ENCODE assay signal across 10 mouse cellular contexts in the genomic region with DNA sequence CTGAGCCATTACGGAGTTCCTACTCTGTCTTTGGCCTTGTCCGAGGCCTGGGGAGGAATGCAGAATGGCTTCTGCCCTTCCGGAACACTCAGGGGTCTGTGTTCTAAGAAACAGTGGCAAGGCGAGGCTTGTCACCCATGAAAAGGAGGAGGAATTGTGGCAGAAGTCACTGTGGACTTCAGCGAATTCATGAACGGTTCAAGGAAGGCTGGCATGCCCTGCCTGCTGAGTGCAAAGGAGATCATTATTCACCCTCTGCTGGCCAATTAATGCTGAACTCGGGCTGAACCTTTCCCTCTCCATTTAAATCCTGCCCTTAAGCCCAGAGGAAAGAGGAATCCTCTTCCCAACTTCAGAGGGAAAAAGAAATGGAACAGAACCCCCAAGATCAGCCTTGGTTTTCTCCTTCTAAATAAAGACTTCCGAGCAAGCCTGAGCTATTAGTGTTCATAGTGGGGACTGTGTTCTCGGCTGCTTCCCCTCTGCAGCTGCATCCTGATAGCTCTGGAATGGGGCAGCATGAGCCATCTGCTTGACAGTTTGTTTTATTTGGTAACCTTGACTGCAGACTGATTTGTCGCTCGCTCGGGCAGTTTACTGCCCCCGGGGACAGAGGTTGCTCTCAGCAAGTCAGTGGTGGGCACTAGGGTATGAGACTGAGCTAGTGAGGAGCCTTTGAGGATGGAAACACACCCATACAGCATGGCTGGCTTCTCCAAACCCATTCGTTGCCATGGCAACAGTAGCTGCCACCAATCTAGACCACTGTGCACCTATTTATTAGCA.
DNase-seq lines count a peak whose midpoint lies in the region; ATAC-seq and TF ChIP-seq lines count a peak whose summit lies in the region.
"Had no signal": no experiment of that assay in that cellular context is flagged by ENCODE, and none has a peak within 500 bp of the region (broad histone marks: within the 10 kb centered on the region; RNA-seq: fewer than 3 reads in every experiment).

No protein-coding gene starts in this region.

- H3K27ac ChIP-seq in layer of hippocampus, adult 2 months = peak overlapping the region; percentile 82
- H3K27ac ChIP-seq in hindbrain, embryonic 10.5 days = peak overlapping the region; percentile 77
- no peak overlapping the region for H3K27ac ChIP-seq in limb, embryonic 15.5 days
- H3K27ac ChIP-seq: macrophage had no signal

- 39% methylated on average over 14 of the region's 14 CpGs for WGBS in hindbrain, embryonic 10.5 days
- WGBS in limb, embryonic 15.5 days = 36% methylated on average over 14 of the region's 14 CpGs

- no peak overlapping the region for H3K4me2 ChIP-seq in limb, embryonic 15.5 days

- no peak overlapping the region for H3K9ac ChIP-seq in limb, embryonic 15.5 days

- no peak for DNase-seq in layer of hippocampus, adult 2 months (ENCODE audit: low spot score in 2 of 2)
- no peak for DNase-seq in layer of hippocampus, adult 9-10 months (ENCODE audit: low spot score)
- peak; percentile 38 for DNase-seq in hindbrain, embryonic 10.5 days (ENCODE audit: low spot score)
- DNase-seq in splenic B cell, adult 2 months (ENCODE audit: low read depth, low spot score) = peak; percentile 31
- no peak for DNase-seq in thymus, postnatal 4 days
- no peak for DNase-seq in gastrocnemius, postnatal 25 days
- no peak for DNase-seq in lung, postnatal 36 days
- DNase-seq: adrenal gland, postnatal 25 days had no signal

- peaks cover 10% of the 10 kb centered on the region for H3K9me3 ChIP-seq in hindbrain, embryonic 10.5 days
- H3K9me3 ChIP-seq in limb, embryonic 15.5 days = no peaks in the 10 kb centered on the region

- peaks cover 6% of the 10 kb centered on the region for H3K36me3 ChIP-seq in hindbrain, embryonic 10.5 days
- no peaks in the 10 kb centered on the region for H3K36me3 ChIP-seq in limb, embryonic 15.5 days
- no peaks in the 10 kb centered on the region for H3K36me3 ChIP-seq in splenic B cell, adult 2 months (ENCODE audit: control insufficient read depth, insufficient read depth, low read length, poor library complexity, severe bottlenecking)

- no peak overlapping the region for H3K4me3 ChIP-seq in layer of hippocampus, adult 2 months
- H3K4me3 ChIP-seq in hindbrain, embryonic 10.5 days = no peak overlapping the region
- H3K4me3 ChIP-seq in limb, embryonic 15.5 days = no peak overlapping the region

- peaks cover 24% of the 10 kb centered on the region for H3K4me1 ChIP-seq in hindbrain, embryonic 10.5 days (replicated peaks)
- H3K4me1 ChIP-seq in limb, embryonic 15.5 days = peaks cover 8% of the 10 kb centered on the region

- no peaks in the 10 kb centered on the region for H3K27me3 ChIP-seq in hindbrain, embryonic 10.5 days (ENCODE audit: insufficient read depth, poor library complexity, severe bottlenecking)
- H3K27me3 ChIP-seq in limb, embryonic 15.5 days = no peaks in the 10 kb centered on the region
- no peaks in the 10 kb centered on the region for H3K27me3 ChIP-seq in splenic B cell, adult 2 months (ENCODE audit: control insufficient read depth, insufficient read depth, low read length, poor library complexity, severe bottlenecking)

- peak; percentile 19; the same call in 1 of the 2 replicates for ATAC-seq in limb, embryonic 15.5 days (ENCODE audit: insufficient number of reproducible peaks, low FRiP score, low TSS enrichment, low read depth)

- TF ChIP-seq CTCF in layer of hippocampus, adult 2 months (conservative IDR thresholded peaks at IDR 0.05) = peak; percentile 40

Comparison
In these comparisons a context has a peak if more than half of its experiments do, and no peak if none do; other contexts are left out.
1. DNase-seq: peak in hindbrain, embryonic 10.5 days (single experiment) and splenic B cell, adult 2 months (single experiment); none in layer of hippocampus, adult 2 months (0 of 2), layer of hippocampus, adult 9-10 months (single experiment), thymus, postnatal 4 days (single experiment), gastrocnemius, postnatal 25 days (single experiment) and lung, postnatal 36 days (single experiment).